Mouse (Mus musculus) embryonic facial prominence, embryonic 10.5 days (tissue): ENCODE data around the gene Gpr84. TPM values are rescaled to one million over a fixed set of nuclear protein-coding genes. Genes with fewer than 3 reads are reported as not detected.

Experiments
- DNase-seq: peaks from one replicate; pipeline ENCODE4 v3.0.0-alpha.2; 2017; ENCODE audit warnings: low spot score
- H3K27ac ChIP-seq: fragments of 300-500 bp; sonication (generic); replicated peaks from 2 replicates; pipeline ENCODE4 v1.5.1; 2016; ENCODE audit warnings: mild to moderate bottlenecking
- H3K27me3 ChIP-seq: fragments of 300-500 bp; sonication (generic); replicated peaks from 2 replicates; pipeline ENCODE4 v1.6.1; 2016; ENCODE audit warnings: low read depth, mild to moderate bottlenecking; ENCODE audit not compliant: poor library complexity, severe bottlenecking
- H3K36me3 ChIP-seq: fragments of 300-500 bp; sonication (generic); replicated peaks from 2 replicates; pipeline ENCODE4 v1.6.1; 2016; ENCODE audit warnings: mild to moderate bottlenecking, moderate library complexity
- H3K4me1 ChIP-seq: fragments of 300-500 bp; sonication (generic); 2 replicates; pipeline ENCODE4 v1.6.1; 2016
- H3K4me3 ChIP-seq: fragments of 300-500 bp; sonication (generic); 2 replicates; pipeline ENCODE4 v1.5.1; 2016; ENCODE audit warnings: mild to moderate bottlenecking, moderate library complexity
- H3K9me3 ChIP-seq: fragments of 300-500 bp; sonication (generic); 2 replicates; pipeline ENCODE4 v1.6.1; 2016; ENCODE audit warnings: mild to moderate bottlenecking
- WGBS: fragments of 180-500 bp; shearing (Covaris S2); methylation state at CpG from one replicate; pipeline ENCODE4 v1.1.7; 2016; 5-methylcytosine and 5-hydroxymethylcytosine counted together
- polyA plus RNA-seq: library from polyadenylated mRNA; unstranded; fragments of >200 nt; fragmentation: Nextera tagmentation; extraction: Ambion mirVana; gene quantifications from 2 replicates; pipeline ENCODE4 v1.2.1, GENCODE M21; 2016

The Gpr84 gene
- polyA plus RNA-seq, 1 experiment from 2014 or later = 0.16 TPM

- Histone ChIP-seq H3K4me3 (no peak overlapping the region), H3K9me3 (no peaks in the 10 kb centered on the region), H3K27me3 (peaks cover 36% of the 10 kb centered on the region), H3K27ac (no peak overlapping the region), H3K4me1 (peaks cover 42% of the 10 kb centered on the region), H3K36me3 (peaks cover 49% of the 10 kb centered on the region)
- DNase-seq = no peak
Observed at GRCm38 (mm10) chr15:103343556-103343955, 33.1 kb upstream of the Gpr84 start.

DNA sequence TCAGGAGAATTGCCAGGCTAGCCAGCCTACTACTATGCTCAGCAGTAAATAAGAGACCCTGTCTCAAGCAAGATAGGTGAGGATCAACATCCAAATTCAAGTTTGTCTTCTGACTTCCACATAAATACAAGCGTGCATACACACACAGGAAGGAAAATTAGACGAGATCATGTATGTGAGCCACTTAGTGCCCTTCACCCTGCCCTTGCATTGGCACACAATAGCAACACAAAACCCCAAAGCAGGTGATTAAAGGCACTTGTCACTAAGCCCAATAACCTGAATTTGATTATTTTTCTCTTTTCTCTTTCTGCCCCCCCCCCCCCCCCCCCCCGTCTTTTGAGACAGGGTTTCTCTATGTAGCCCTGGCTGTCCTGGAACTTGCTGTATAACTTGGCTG, 32.6 kb upstream of the Gpr84 start:
- WGBS = 64% methylated on average over 3 of the region's 3 CpGs
- Histone ChIP-seq H3K36me3 (peaks cover 44% of the 10 kb centered on the region), H3K9me3 (no peaks in the 10 kb centered on the region), H3K4me3 (no peak overlapping the region), H3K27me3 (peaks cover 42% of the 10 kb centered on the region), H3K27ac (no peak overlapping the region), H3K4me1 (peaks cover 47% of the 10 kb centered on the region)
- DNase-seq = no peak

GRCm38 (mm10) chr15:103342415-103342814, 32.0 kb upstream of the Gpr84 start:
- peaks cover 48% of the 10 kb centered on the region for H3K27me3 ChIP-seq
- no peaks in the 10 kb centered on the region for H3K9me3 ChIP-seq
- H3K4me3 ChIP-seq = no peak overlapping the region
- H3K4me1 ChIP-seq = peaks cover 53% of the 10 kb centered on the region
- WGBS = 16% methylated on average over 4 of the region's 4 CpGs
- H3K27ac ChIP-seq = no peak overlapping the region
- DNase-seq = peak; percentile 83
- H3K36me3 ChIP-seq = peaks cover 38% of the 10 kb centered on the region

GRCm38 (mm10) chr15:103341547-103341946, 31.1 kb upstream of the Gpr84 start:
- peak overlapping the region; percentile 32; the same call in 1 of the 2 replicates for H3K4me3 ChIP-seq
- peak; percentile 48 for DNase-seq
- H3K36me3 ChIP-seq = peaks cover 29% of the 10 kb centered on the region
- peak overlapping the region; percentile 45; the same call in 1 of the 2 replicates for H3K27ac ChIP-seq
- WGBS = 27% methylated on average over 8 of the region's 8 CpGs
- H3K9me3 ChIP-seq = no peaks in the 10 kb centered on the region
- peaks cover 56% of the 10 kb centered on the region for H3K27me3 ChIP-seq
- peaks cover 62% of the 10 kb centered on the region for H3K4me1 ChIP-seq

DNA sequence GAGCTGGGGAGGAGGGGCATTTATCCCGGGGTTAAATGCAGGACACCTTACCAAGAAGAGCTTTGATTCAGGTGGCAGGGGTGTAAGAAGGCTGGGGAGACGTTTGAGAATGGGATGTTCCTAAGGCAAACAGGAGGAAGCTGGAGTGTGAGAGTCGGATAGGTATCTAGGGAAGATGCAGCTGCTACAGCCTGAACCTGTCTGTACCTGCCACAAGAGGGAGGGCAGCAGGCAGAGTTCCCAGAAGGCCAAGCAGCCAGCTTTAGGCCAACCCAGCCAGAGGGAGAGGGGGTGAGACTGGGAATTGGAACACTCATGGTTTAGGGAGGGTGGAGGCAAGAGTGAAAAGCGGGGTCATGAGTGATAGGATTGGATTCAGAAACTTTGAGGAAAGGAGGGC, 30.4 kb upstream of the Gpr84 start:
- peak; percentile 45 for DNase-seq
- Histone ChIP-seq H3K9me3 (no peaks in the 10 kb centered on the region), H3K27me3 (peaks cover 60% of the 10 kb centered on the region), H3K27ac (no peak overlapping the region; the same call in 1 of the 2 replicates), H3K4me1 (peaks cover 68% of the 10 kb centered on the region), H3K36me3 (peaks cover 21% of the 10 kb centered on the region), H3K4me3 (peak overlapping the region; percentile 76)
- 18% methylated on average over 4 of the region's 4 CpGs for WGBS

DNA sequence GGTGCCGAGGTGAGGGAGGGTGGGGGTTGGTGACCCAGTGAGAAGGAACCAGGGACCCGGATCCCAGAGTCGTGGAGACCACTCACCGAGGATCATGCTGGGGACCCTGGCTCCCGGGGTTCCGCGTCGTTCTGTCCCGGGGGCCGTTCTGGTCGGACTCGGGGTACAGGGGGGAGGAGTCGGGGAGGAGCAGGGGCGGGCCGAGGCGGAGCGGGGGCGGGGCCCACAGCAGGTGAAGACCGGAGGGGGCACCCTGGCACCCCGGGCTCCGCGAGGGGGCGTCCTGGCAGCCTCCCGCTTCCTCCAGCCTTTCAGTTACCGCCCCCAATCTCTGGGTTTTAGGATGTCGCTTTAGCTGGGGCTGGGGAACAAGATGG, 29.5 kb upstream of the Gpr84 start, which contains the start of gene Zfp385a:
Gene Zfp385a (minus strand): TSS at position 133 of the 377 bp plus-strand sequence.
- no peaks in the 10 kb centered on the region for H3K9me3 ChIP-seq
- peaks cover 13% of the 10 kb centered on the region for H3K36me3 ChIP-seq
- H3K27me3 ChIP-seq = peaks cover 60% of the 10 kb centered on the region
- H3K4me3 ChIP-seq = peak within 1 kb of the TSS; percentile 76
- H3K4me1 ChIP-seq = peaks cover 77% of the 10 kb centered on the region
- WGBS = 0% methylated on average over 26 of the region's 26 CpGs
- peak within 1 kb of the TSS; percentile 42 for H3K27ac ChIP-seq
- peak; percentile 74 for DNase-seq

DNA sequence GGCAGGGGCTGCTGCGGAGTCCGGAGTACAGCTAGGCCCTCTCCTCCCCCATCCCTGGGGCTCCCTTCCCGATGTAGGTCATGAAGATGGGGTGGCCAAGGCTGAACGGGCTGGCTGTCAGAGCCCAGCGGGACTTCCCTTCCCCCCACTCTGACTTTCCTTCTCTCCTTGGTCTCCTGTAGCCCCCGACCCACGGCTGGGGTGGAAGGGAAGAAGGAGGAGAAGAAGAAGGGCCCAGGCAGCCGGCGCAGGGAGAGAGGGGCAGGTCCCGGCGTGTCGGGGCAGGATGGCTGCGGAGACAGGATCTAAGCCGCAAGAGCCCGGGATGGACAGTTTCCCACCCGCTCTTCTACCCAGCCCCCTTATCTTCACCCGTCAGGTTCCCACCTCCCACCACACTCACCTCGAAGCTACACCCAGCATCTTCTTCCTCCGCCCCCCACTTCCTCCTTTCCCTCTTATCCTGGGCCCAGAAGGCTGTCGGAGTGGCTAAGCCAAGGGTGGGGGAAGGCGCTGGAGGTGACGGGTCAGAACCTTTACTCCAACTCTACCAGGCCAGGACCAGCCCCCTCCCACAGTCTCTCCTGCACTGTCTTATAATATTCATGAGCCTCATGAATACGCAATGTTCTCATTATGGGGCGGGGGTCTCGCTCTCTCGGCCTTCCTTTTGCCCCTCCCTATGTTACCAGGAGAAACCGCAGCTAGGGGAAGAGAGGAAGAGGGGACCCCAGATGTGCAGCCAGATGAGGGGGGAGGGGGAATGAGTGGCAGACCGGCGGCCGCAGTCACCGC, 29.0 kb upstream of the Gpr84 start:
- peak overlapping the region; percentile 76 for H3K4me3 ChIP-seq
- H3K4me1 ChIP-seq = peaks cover 83% of the 10 kb centered on the region
- H3K36me3 ChIP-seq = peaks cover 7% of the 10 kb centered on the region
- peak; percentile 56 for DNase-seq
- WGBS = 1% methylated on average over 31 of the region's 31 CpGs
- peaks cover 60% of the 10 kb centered on the region for H3K27me3 ChIP-seq
- H3K9me3 ChIP-seq = no peaks in the 10 kb centered on the region
- peak overlapping the region; percentile 42 for H3K27ac ChIP-seq

DNA sequence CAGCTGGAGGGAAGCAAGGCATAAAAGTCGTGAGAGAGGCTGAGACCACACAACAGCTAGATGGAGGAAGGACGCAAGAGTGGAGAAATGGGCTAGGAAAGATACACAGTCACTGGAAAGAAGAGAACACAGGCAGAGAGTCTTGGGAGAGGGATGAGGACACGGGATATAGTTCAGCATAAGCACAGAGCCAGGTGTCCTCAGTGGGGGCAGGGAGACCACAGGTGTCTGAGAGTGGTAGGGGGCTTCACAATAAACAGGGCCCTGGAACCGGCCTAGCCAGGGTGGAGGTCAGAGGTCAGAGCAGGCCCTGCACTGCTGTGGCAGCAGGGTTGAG, 28.4 kb upstream of the Gpr84 start:
- no peak for DNase-seq
- peaks cover 60% of the 10 kb centered on the region for H3K27me3 ChIP-seq
- peaks cover 2% of the 10 kb centered on the region for H3K36me3 ChIP-seq
- peak overlapping the region; percentile 76 for H3K4me3 ChIP-seq
- H3K4me1 ChIP-seq = peaks cover 88% of the 10 kb centered on the region
- peak overlapping the region; percentile 42 for H3K27ac ChIP-seq
- H3K9me3 ChIP-seq = no peaks in the 10 kb centered on the region
- 31% methylated on average over 4 of the region's 4 CpGs for WGBS

DNA sequence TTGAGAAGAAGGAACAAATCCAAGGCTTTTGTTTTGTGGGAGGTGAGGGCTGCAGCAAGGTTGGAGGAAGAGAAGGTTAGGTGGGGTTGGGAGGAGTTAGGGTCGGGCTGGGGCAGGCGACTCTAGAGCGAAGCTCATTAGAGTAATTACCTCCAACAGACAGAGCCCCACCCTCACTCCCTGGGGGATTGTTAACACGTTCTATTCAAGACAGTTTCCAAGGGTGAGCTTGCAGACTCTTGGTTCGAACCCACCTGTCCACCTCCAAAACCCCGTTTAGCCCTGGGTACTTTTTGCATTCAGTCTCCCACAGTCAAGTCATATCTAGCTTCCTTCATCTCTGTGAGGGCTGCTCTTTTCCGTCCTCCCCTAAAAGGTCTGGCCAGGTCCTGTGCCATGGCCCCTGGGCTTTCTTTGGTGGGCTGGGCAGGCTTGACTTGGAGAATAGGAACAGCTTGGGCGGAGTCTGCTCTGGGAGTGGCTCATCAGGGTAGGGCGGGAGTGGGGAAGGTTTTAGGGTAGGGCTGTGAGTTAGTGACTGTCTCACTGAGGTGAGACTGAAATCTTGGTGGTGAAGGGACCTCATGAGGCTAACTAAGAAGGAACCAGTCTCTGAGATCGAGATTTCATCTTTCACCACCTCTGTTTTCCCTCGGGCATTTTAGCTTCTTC, 26.7 kb upstream of the Gpr84 start:
- no peak for DNase-seq
- Histone ChIP-seq H3K4me1 (peaks cover 98% of the 10 kb centered on the region), H3K27me3 (peaks cover 60% of the 10 kb centered on the region), H3K27ac (no peak overlapping the region), H3K36me3 (no peaks in the 10 kb centered on the region), H3K4me3 (peak overlapping the region; percentile 14), H3K9me3 (no peaks in the 10 kb centered on the region)
- 14% methylated on average over 11 of the region's 11 CpGs for WGBS

DNA sequence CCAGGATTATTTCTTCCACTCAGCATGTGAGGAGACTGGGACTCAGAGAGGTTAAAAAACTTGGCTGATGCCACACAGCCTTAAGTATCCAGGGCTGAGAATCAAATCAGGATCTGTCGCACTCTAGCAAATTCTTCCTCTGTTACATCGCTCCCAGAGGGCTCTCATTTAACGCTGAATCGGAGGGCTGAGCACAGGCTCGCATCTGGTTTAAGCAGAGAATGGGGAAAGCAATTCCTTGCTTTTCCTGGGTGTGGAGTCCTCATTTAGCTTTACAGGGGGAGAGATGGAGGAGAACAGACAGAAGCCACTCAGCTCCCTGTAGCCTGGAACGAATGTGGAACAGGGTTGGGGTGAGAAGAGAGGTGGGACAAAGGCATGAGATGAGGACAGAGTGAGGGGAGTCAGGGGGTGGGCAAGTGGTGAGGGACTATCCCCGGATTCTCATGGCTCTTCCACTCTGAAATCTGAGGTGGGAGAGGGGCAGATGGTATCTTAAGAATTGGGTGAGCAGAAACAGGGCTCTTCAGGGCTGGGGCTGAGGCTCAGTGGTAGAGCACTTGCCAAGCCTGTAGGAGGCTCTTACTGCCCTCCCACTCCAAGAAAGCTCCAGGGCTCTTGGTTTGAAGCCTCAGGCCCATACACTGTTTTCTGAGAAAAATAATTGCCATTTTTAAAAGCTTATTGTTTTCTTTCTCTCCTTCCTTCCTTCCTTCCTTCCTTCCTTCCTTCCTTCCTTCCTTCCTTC, 25.2 kb upstream of the Gpr84 start:
- 21% methylated on average over 7 of the region's 7 CpGs for WGBS
- H3K4me3 ChIP-seq = peak overlapping the region; percentile 3; the same call in 1 of the 2 replicates
- no peak overlapping the region; the same call in 1 of the 2 replicates for H3K27ac ChIP-seq
- DNase-seq = no peak
- H3K4me1 ChIP-seq = peaks cover 84% of the 10 kb centered on the region
- H3K9me3 ChIP-seq = no peaks in the 10 kb centered on the region
- no peaks in the 10 kb centered on the region for H3K36me3 ChIP-seq
- H3K27me3 ChIP-seq = peaks cover 45% of the 10 kb centered on the region

DNA sequence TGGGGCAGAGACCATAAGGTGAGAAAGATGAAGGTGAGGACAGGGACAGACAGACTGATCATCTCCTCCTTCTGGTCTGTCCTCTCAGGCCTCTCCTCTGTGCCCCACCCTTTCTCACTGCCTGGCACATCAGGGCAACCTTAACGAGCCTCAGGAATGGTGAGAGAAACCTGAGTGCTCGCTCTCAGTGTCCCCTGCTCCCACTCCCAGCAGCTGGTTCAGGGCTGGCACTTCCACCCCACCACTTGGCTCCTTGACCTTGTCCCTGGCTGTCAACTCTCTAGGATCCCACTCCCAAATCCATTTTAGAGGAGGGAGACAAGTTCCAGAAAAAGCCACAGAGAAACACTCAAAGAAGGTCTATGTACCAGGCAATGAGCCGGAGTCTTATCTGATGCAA, 24.6 kb upstream of the Gpr84 start:
- no peak overlapping the region for H3K4me3 ChIP-seq
- H3K27ac ChIP-seq = peak overlapping the region; percentile 82; the same call in 1 of the 2 replicates
- H3K27me3 ChIP-seq = peaks cover 39% of the 10 kb centered on the region
- no peaks in the 10 kb centered on the region; the same call in 1 of the 2 replicates for H3K36me3 ChIP-seq
- H3K9me3 ChIP-seq = no peaks in the 10 kb centered on the region
- peaks cover 78% of the 10 kb centered on the region for H3K4me1 ChIP-seq
- no peak for DNase-seq
- 57% methylated on average over 3 of the region's 3 CpGs for WGBS

DNA sequence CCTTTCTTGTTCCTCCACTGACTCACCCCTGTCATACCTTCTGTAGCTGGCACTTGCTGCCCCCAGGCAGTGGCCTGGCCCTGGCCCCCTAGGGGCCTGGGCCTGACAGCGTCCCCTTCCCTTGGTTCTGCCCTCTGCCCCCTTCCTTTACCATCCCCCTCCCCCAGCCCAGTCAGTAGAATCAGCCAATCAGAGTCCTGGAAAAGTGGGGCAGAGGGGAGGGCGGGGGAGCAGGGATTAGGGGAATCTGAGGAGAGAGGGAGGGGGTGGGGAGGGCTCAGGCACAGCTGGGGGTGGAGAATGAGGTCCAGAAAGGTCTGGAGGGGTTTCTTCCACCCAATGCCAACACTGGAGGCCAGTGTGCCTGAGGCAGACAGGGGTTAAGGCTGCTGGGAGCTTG, 23.8 kb upstream of the Gpr84 start:
- H3K4me3 ChIP-seq = peak overlapping the region; percentile 34
- WGBS = 0% methylated on average over 2 of the region's 2 CpGs
- peaks cover 30% of the 10 kb centered on the region for H3K27me3 ChIP-seq
- H3K4me1 ChIP-seq = peaks cover 69% of the 10 kb centered on the region
- H3K36me3 ChIP-seq = no peaks in the 10 kb centered on the region; the same call in 1 of the 2 replicates
- no peaks in the 10 kb centered on the region for H3K9me3 ChIP-seq
- peak; percentile 78 for DNase-seq
- peak overlapping the region; percentile 82 for H3K27ac ChIP-seq
